Mouse (Mus musculus) bone marrow, adult 2 months (tissue): ENCODE measurements around the gene Acap2. TPM values are rescaled to one million over a fixed set of nuclear protein-coding genes. Genes with fewer than 3 reads are reported as not detected.
A peak's percentile ranks its signal among the peaks of the same experiment; 100 is the strongest.

Source experiments
- H3K27ac ChIP-seq: fragments of 200-500 bp; 2 replicates; pipeline ENCODE4 v1.5.1; 2012; ENCODE audit warnings: low read depth, mild to moderate bottlenecking, control low read depth, inconsistent platforms, low read length; ENCODE audit not compliant: control insufficient read depth, poor library complexity, insufficient read depth
- H3K4me1 ChIP-seq: fragments of 200-500 bp; 2 replicates; pipeline ENCODE4 v1.6.1; 2011; ENCODE audit warnings: low read length; ENCODE audit not compliant: control insufficient read depth, insufficient read depth
- H3K4me3 ChIP-seq: fragments of 200-500 bp; replicated peaks from 2 replicates; pipeline ENCODE3; 2011; ENCODE audit warnings: mild to moderate bottlenecking, low read depth, low read length, control low read depth; ENCODE audit not compliant: control insufficient read depth
- CTCF ChIP-seq: fragments of 200-500 bp; IDR thresholded peaks from 2 replicates; pipeline ENCODE4 v1.5.1; 2011; ENCODE audit warnings: low read length, control low read depth; ENCODE audit not compliant: control insufficient read depth, insufficient read depth
- POLR2A ChIP-seq: fragments of 200-500 bp; IDR thresholded peaks from 2 replicates; pipeline ENCODE4 v1.6.1; 2011; ENCODE audit warnings: low read depth, mild to moderate bottlenecking, control low read depth, low read length, borderline replicate concordance; ENCODE audit not compliant: control insufficient read depth
- WGBS: fragments of 180-500 bp; shearing (Covaris S2); methylation state at CpG from one replicate; pipeline ENCODE4 v1.1.7; 2018; 5-methylcytosine and 5-hydroxymethylcytosine counted together
- polyA plus RNA-seq: library from polyadenylated mRNA; stranded (reverse); fragments of >200 nt; gene quantifications from 2 replicates; pipeline ENCODE4 v1.2.4, GENCODE M21; 2011; ENCODE audit warnings: low replicate concordance; ENCODE audit not compliant: missing spikeins, insufficient read depth, insufficient read length

The Acap2 gene
- polyA plus RNA-seq, 1 experiment, result 13.5 TPM

DNA sequence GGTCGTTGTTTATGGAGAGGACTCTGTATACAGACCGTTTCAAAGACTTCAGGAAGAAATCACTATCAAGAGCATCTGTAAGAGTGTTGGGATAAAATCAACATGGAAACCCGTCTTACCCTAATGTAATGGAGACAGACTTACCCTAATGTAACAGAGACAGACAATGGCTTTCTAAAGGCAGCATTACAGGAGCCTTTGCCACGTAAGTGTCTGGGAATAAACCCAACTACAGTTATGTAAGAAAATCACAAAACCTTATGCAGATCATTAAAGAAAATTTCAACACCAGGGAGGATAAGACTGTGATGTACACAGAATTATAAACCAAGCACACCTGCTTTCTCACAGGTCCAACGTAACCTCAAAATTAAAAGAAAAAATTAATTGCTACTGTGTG, 72.9 kb downstream of the Acap2 start:
- Histone ChIP-seq H3K27ac (no peak overlapping the region), H3K4me1 (no peaks in the 10 kb centered on the region), H3K4me3 (no peak overlapping the region)
- TF ChIP-seq POLR2A (no peak), CTCF (no peak)
- WGBS, result 86% methylated on average over 5 of the region's 5 CpGs

DNA sequence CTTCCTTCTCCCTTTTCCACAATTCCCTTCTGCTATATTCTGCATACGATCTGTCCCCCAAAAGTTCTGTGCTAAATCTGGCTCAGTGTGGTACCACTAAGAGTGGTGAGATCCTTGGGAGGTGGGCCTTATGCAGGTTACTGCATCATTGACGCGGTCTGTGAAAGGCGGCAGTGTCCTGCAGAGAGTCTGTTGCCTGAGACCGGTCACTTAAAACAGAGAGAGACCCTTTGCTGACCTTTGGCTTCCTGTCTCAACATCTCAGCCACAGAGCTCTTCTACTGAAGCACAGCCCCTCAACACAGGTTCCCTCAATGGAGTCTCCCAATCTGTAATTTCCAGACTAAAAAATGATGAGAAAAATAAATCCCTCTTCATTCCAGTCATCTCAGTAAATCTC, 76.1 kb downstream of the Acap2 start:
- no peak overlapping the region for H3K4me3 ChIP-seq
- no peaks in the 10 kb centered on the region for H3K4me1 ChIP-seq
- no peak overlapping the region for H3K27ac ChIP-seq
- WGBS, result 91% methylated on average over 5 of the region's 5 CpGs
- TF ChIP-seq POLR2A (no peak), CTCF (no peak)

DNA sequence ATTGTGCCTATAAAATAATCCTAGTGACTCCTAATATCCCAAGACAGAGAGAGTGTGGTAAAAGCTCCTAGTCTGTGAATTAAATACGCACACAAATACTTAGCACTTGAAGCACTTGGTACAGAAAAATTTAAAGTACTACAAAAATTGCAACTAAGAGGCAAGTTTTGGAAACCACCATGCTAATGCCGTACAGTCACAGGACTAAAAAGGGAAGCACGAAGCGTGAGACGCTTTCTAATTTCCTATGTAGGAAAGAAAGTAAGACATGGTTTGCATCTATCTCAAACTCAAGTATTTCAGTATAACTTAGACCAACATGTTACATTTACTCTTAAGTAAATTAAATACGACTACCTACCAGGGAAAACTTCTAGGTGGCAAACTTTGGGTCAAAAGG, 79.4 kb downstream of the Acap2 start:
- WGBS, result 82% methylated on average over 6 of the region's 6 CpGs
- no peak for TF ChIP-seq POLR2A
- no peak for TF ChIP-seq CTCF
- no peaks in the 10 kb centered on the region for H3K4me1 ChIP-seq
- no peak overlapping the region for H3K27ac ChIP-seq
- no peak overlapping the region for H3K4me3 ChIP-seq

DNA sequence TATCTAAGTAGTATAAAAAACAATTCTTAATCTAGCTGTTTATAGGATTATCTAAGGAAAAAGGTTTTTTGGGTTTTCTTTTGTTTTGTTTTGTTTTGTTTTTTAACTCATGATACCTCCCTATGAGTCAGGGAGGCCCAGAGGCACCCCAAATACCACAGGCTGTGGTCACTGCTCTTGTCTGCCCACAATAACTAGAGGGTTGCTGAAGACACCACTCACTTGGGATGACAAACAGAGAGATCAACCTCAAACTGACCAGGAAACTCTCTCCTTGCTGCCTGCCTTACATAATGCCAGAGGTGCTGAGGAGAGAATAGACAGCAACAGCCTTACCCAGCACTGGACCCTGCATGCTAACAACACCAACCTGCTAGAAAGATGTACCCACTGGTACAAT, 87.4 kb downstream of the Acap2 start:
- Histone ChIP-seq H3K4me1 (no peaks in the 10 kb centered on the region), H3K27ac (no peak overlapping the region), H3K4me3 (no peak overlapping the region)
- TF ChIP-seq POLR2A (no peak), CTCF (no peak)

DNA sequence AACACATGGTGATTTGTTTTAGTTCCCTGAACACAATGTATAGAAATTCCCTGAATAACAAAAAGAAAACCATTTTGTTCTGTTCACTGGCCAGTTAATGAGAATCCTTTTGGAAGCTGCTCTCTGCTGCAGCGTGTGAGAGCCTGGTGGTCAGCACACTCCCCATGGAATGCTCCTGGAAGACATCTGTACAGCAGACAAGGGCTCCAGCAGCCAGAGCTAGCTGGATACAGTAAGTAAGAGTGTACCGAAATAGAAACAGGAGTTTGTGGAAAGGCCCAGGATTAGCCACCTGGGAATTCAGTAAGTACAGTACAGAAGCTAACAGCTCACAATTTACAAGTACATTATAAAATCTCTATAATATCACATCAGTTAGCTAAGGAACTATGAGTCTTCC, 99.7 kb downstream of the Acap2 start:
- no peak overlapping the region for H3K27ac ChIP-seq
- no peak overlapping the region for H3K4me3 ChIP-seq
- TF ChIP-seq CTCF (no peak), POLR2A (no peak)
- 88% methylated on average over 2 of the region's 2 CpGs for WGBS
- H3K4me1 ChIP-seq, result no peaks in the 10 kb centered on the region

DNA sequence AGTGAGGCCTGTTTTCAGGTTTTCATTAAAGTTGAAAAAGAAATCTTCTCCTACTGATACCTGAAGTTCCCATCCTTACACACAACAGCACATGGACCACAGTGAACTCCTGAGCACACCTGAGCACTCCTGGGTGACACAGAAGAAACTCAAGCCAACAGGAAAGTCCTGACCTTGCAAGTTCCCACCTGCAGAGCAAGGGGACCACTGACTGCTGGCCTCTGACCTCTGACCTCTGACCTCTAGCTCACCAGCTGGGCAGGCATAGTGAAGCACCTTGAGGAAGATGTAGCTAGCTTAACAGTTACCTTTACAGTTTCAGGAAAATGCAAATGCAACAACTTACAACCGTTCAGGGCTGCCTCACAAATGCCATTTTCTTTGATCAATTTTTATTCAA, 101.1 kb downstream of the Acap2 start:
- WGBS, result 92% methylated on average over 1 of the region's 1 CpGs
- TF ChIP-seq CTCF, result no peak
- TF ChIP-seq POLR2A, result no peak
- H3K4me1 ChIP-seq, result no peaks in the 10 kb centered on the region
- H3K4me3 ChIP-seq, result no peak overlapping the region
- no peak overlapping the region for H3K27ac ChIP-seq

DNA sequence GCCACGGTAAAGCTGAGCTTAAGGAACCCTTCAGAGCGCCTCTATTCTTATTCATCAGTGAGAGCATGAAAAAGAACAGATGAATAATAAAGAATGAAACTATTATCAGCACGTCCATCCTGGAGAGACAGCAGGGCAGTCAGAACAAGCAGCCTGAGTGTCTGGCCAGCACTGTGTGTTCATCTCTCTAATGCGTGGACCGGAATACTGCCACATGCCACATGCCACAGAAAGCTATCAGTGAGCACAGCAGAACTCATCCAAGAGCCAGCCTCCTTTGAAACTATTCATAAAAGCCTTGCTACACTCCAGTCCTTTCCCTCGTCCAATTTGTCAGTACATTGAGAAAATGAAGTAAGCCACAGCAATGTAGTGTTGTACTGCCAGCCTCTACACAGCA, 107.0 kb downstream of the Acap2 start:
- H3K27ac ChIP-seq, result no peak overlapping the region
- no peak for TF ChIP-seq POLR2A
- TF ChIP-seq CTCF, result no peak
- peak overlapping the region; percentile 11 for H3K4me3 ChIP-seq
- WGBS, result 81% methylated on average over 6 of the region's 6 CpGs
- H3K4me1 ChIP-seq, result no peaks in the 10 kb centered on the region

DNA sequence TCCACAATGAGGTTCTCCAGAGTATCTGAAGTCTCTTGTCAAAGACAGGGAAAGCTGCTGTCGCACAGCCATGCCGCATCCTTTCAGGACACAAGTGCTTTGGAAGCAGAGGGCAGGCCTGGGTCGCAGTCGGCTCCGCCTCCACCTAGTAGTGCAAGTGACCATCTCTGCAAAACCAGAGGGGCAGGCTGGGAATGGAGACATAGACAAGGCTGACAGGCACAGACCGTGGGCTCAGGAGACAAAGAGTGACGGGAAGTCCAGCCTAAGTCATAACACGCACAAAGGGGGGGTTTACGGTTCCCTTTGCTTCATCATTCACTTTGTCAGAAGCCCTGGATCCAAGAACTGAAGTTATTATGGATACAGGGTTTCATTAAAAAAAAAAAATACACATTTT, 107.9 kb downstream of the Acap2 start:
- Histone ChIP-seq H3K4me1 (no peaks in the 10 kb centered on the region), H3K27ac (no peak overlapping the region), H3K4me3 (no peak overlapping the region)
- WGBS, result 90% methylated on average over 9 of the region's 9 CpGs
- TF ChIP-seq CTCF (no peak), POLR2A (no peak)

DNA sequence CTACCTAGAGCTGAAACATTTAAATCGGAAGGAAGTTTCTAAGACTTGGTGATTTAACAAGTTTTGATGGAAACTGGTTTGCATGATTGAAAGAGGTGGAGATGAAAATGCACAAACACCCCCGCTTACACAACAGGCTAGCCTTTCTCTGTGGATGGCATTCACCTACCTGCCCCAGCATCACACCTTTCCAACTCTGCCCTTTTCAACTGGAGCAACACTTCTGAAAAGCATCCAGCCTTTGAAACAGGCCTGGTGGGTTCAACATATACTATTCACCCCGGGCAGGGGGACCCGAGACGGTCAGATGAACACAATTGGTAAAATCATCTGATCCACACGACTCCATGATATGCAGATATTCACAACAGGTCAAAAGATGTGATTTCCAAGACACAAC, 119.2 kb downstream of the Acap2 start:
- WGBS, result 87% methylated on average over 6 of the region's 6 CpGs
- H3K4me3 ChIP-seq, result no peak overlapping the region
- no peak overlapping the region for H3K27ac ChIP-seq
- H3K4me1 ChIP-seq, result no peaks in the 10 kb centered on the region; the same call in 1 of the 2 replicates
- TF ChIP-seq CTCF, result no peak
- TF ChIP-seq POLR2A, result no peak

DNA sequence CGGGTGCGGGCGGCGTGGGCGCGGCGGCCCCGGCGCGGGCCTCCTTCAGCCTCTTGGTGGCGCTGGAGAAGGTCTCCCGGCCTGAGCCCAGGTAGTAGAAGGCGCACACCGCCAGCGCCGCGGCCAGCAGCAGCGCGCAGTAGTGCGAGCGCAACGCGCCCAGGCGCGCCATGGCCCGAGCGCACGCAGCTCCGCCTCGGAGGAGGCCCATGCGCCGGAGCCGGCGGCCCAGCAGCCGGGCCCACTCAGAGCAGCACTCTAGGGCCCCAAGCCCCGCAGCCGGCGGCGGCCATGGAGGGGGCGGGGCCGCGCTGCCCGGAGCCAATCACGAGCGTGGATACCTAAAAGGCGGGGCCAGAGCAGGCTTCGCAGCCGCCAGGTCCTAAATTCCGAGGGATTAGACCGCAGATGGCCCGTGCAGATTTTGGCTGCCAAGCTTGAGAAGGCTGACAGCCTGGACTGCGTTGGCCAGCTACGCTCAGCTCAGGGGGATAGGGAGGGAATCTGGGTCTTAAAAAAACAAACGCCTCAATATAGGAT, 119.8 kb downstream of the Acap2 start, which contains the start of gene Xxylt1:
Gene Xxylt1, minus strand, starts transcription at position 308 of the 540 bp plus-strand sequence.
- H3K27ac ChIP-seq, result peak within 1 kb of the TSS; percentile 69
- under 1% methylated on average over 54 of the region's 54 CpGs for WGBS
- H3K4me1 ChIP-seq, result no peaks in the 10 kb centered on the region; the same call in 1 of the 2 replicates
- peak; percentile 66; the same call in 1 of the 2 replicates for TF ChIP-seq POLR2A
- peak; percentile 24; the same call in 1 of the 2 replicates for TF ChIP-seq CTCF
- H3K4me3 ChIP-seq, result peak within 1 kb of the TSS; percentile 69
